ENCODE assay signal across 8 mouse cellular contexts in the genomic region with DNA sequence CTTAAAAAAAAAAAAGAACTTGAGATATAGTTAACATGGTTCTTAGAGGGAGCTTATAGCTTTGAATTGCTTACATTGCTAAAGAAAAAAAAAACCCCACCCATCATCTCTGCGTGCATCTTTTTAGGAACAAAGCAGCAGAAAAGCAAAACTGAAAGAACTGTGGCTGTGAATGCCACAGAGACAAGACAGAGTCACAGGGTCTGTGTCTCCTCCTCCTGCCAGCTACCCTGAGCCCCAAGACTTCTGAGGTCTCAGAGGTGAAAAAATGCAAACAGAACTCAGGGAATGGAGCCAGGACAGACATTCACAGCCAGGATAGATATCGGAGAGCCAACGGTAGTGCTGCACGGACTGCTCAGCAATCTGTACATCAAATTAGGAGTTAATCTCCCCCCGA. TPM values are rescaled to one million over a fixed set of nuclear protein-coding genes. Genes with fewer than 3 reads are reported as not detected.
DNase-seq lines count a peak whose midpoint lies in the region; ATAC-seq and TF ChIP-seq lines count a peak whose summit lies in the region.

No protein-coding gene starts in this region.

- H3K4me3 ChIP-seq in forebrain, embryonic 15.5 days: no peak overlapping the region
- H3K4me3 ChIP-seq in forebrain, embryonic 14.5 days (ENCODE audit: low read depth, low read length): no peak overlapping the region
- H3K4me3 ChIP-seq in liver, embryonic 15.5 days (replicated peaks): peak overlapping the region; percentile 51

- no peaks in the 10 kb centered on the region for H3K36me3 ChIP-seq in forebrain, embryonic 15.5 days
- H3K36me3 ChIP-seq in forebrain, embryonic 14.5 days (ENCODE audit: control insufficient read depth, insufficient read depth, low read length): no peaks in the 10 kb centered on the region
- no peaks in the 10 kb centered on the region for H3K36me3 ChIP-seq in liver, embryonic 15.5 days (replicated peaks)

- no peak for TF ChIP-seq CTCF in brain, embryonic 14.5 days (IDR thresholded peaks at IDR 0.05; ENCODE audit: borderline replicate concordance, extremely low read depth, insufficient read depth, insufficient read length)

- H3K27ac ChIP-seq in forebrain, embryonic 15.5 days (replicated peaks): peak overlapping the region; percentile 43; the same call in 1 of the 2 replicates
- no peak overlapping the region for H3K27ac ChIP-seq in forebrain, embryonic 14.5 days (ENCODE audit: low read depth, low read length)
- peak overlapping the region; percentile 91 for H3K27ac ChIP-seq in liver, embryonic 15.5 days (replicated peaks)

- ATAC-seq in forebrain, embryonic 15.5 days (replicated peaks): no peak
- no peak for ATAC-seq in forebrain, embryonic 14.5 days
- peak; percentile 49 for ATAC-seq in liver, embryonic 15.5 days (ENCODE audit: insufficient read depth)

- no peak overlapping the region for H3K4me2 ChIP-seq in forebrain, embryonic 15.5 days (replicated peaks)
- no peak overlapping the region for H3K4me2 ChIP-seq in forebrain, embryonic 14.5 days (ENCODE audit: low read length)
- H3K4me2 ChIP-seq in liver, embryonic 15.5 days: peak overlapping the region; percentile 80

- no peaks in the 10 kb centered on the region for H3K9me3 ChIP-seq in forebrain, embryonic 15.5 days
- H3K9me3 ChIP-seq in forebrain, embryonic 14.5 days (replicated peaks; ENCODE audit: control insufficient read depth, low read length): no peaks in the 10 kb centered on the region
- no peaks in the 10 kb centered on the region for H3K9me3 ChIP-seq in liver, embryonic 15.5 days (replicated peaks)

- intact Hi-C loops in left cerebral cortex, postnatal 4 days (cut with DNase I): loop anchor here (5.0 kb wide), 1 partner anchor 59 kb away; no protein-coding TSS in a partner anchor

- WGBS in forebrain, embryonic 15.5 days: 59% methylated on average over 5 of the region's 5 CpGs
- 71% methylated on average over 5 of the region's 5 CpGs for WGBS in forebrain, embryonic 14.5 days
- 12% methylated on average over 5 of the region's 5 CpGs for WGBS in liver, embryonic 15.5 days (ENCODE audit: insufficient replicate concordance)

- TF ChIP-seq POLR2A in brain, embryonic 14.5 days (IDR thresholded peaks at IDR 0.05; ENCODE audit: borderline replicate concordance, extremely low read depth, insufficient read depth, insufficient read length, poor library complexity, severe bottlenecking): no peak

- no peaks in the 10 kb centered on the region for H3K27me3 ChIP-seq in forebrain, embryonic 15.5 days
- no peaks in the 10 kb centered on the region for H3K27me3 ChIP-seq in forebrain, embryonic 14.5 days (replicated peaks; ENCODE audit: control insufficient read depth, insufficient read depth, low read length)
- no peaks in the 10 kb centered on the region for H3K27me3 ChIP-seq in liver, embryonic 15.5 days

- no peak for DNase-seq in forebrain, embryonic 14.5 days (ENCODE audit: low spot score)
- DNase-seq in 416B (ENCODE audit: low read depth): peak; percentile 60
- peak; percentile 14 for DNase-seq in brain, embryonic 14.5 days (ENCODE audit: low read depth)
- no peak for DNase-seq in right cerebral cortex, adult 2 months (ENCODE audit: low spot score in 2 of 2)
- DNase-seq in left cerebral cortex, adult 11 months (ENCODE audit: low spot score): no peak
- no peak for DNase-seq in left cerebral cortex, postnatal 4 days

- H3K4me1 ChIP-seq in forebrain, embryonic 15.5 days: no peaks in the 10 kb centered on the region; the same call in 1 of the 2 replicates
- H3K4me1 ChIP-seq in forebrain, embryonic 14.5 days (ENCODE audit: control insufficient read depth, insufficient read depth, low read length): no peaks in the 10 kb centered on the region
- peaks cover 61% of the 10 kb centered on the region for H3K4me1 ChIP-seq in liver, embryonic 15.5 days (replicated peaks)

- H3K9ac ChIP-seq in forebrain, embryonic 15.5 days (replicated peaks): no peak overlapping the region
- H3K9ac ChIP-seq in forebrain, embryonic 14.5 days (ENCODE audit: low read length): no peak overlapping the region
- peak overlapping the region; percentile 48; the same call in 1 of the 2 replicates for H3K9ac ChIP-seq in liver, embryonic 15.5 days

RNA-seq across cellular contexts. Expression of a gene that starts 48.0 kb away (rescaled TPM):
- 126 and 128 TPM in 2 replicates for polyA plus RNA-seq in forebrain, embryonic 15.5 days (2015; fragmentation: Nextera tagmentation; extraction: Ambion mirVana)
- polyA plus RNA-seq in forebrain, embryonic 14.5 days (2014; fragmentation: Nextera tagmentation; extraction: Ambion mirVana): 139 and 146 TPM in 2 replicates
- polyA plus RNA-seq in brain, embryonic 14.5 days (2012; rRNA removed): 76.7 and 112 TPM in 2 replicates
- polyA plus RNA-seq in liver, embryonic 15.5 days (2015; fragmentation: Nextera tagmentation; extraction: Ambion mirVana): 68.6 and 70.6 TPM in 2 replicates
- 10 to 100 TPM; 46.9 to 51.8 TPM for total RNA-seq in left cerebral cortex, postnatal 4 days (2021)

RNA-seq across cellular contexts. Expression of a gene that starts 48.0 kb away (rescaled TPM):
- 53.0 and 56.6 TPM in 2 replicates for polyA plus RNA-seq in forebrain, embryonic 15.5 days (2015; fragmentation: Nextera tagmentation; extraction: Ambion mirVana)
- polyA plus RNA-seq in forebrain, embryonic 14.5 days (2014; fragmentation: Nextera tagmentation; extraction: Ambion mirVana): 53.1 and 57.9 TPM in 2 replicates
- polyA plus RNA-seq in brain, embryonic 14.5 days (2012; rRNA removed): 50.0 and 59.8 TPM in 2 replicates
- 25.6 and 26.0 TPM in 2 replicates for polyA plus RNA-seq in liver, embryonic 15.5 days (2015; fragmentation: Nextera tagmentation; extraction: Ambion mirVana)
- total RNA-seq in left cerebral cortex, postnatal 4 days (2021): 10 to 100 TPM; 41.0 to 42.0 TPM

Comparison
In these comparisons a context has a peak if more than half of its experiments do, and no peak if none do; other contexts are left out.
1. DNase-seq: peak in 416B (single experiment) and brain, embryonic 14.5 days (single experiment); none in forebrain, embryonic 14.5 days (single experiment), right cerebral cortex, adult 2 months (0 of 2), left cerebral cortex, adult 11 months (single experiment) and left cerebral cortex, postnatal 4 days (single experiment).